Mouse (Mus musculus) brain, embryonic 14.5 days (tissue): ENCODE results near the gene Mknk1. TPM values are rescaled to one million over a fixed set of nuclear protein-coding genes. Genes with fewer than 3 reads are reported as not detected.

Experiments
- DNase-seq: peaks from one replicate; pipeline ENCODE4 v3.0.0-alpha.2; 2011; ENCODE audit warnings: low read depth
- CTCF ChIP-seq: fragments of 200-500 bp; IDR thresholded peaks from 2 replicates; pipeline ENCODE4 v1.5.1; 2012; ENCODE audit warnings: inconsistent platforms, mild to moderate bottlenecking, moderate library complexity, borderline replicate concordance; ENCODE audit not compliant: insufficient read depth, insufficient read length; ENCODE audit errors: extremely low read depth
- POLR2A ChIP-seq: fragments of 200-500 bp; IDR thresholded peaks from 2 replicates; pipeline ENCODE4 v1.6.1; 2012; ENCODE audit warnings: mild to moderate bottlenecking, inconsistent platforms, borderline replicate concordance; ENCODE audit not compliant: poor library complexity, insufficient read depth, insufficient read length, severe bottlenecking; ENCODE audit errors: extremely low read depth
- polyA plus RNA-seq: library from polyadenylated mRNA; depleted of rRNA; stranded (reverse); fragments of >200 nt; gene quantifications from 2 replicates; pipeline ENCODE4 v1.2.3, GENCODE M21; 2012; rRNA removed

Mknk1 gene
- polyA plus RNA-seq, 1 experiment: 37.3 TPM

- peak; percentile 89 for DNase-seq
- peak; percentile 78; the same call in 1 of the 2 replicates for TF ChIP-seq CTCF
- TF ChIP-seq POLR2A: no peak
Observed at GRCm38 (mm10) chr4:115902816-115903215, 63.8 kb downstream of the Mknk1 start.

DNA sequence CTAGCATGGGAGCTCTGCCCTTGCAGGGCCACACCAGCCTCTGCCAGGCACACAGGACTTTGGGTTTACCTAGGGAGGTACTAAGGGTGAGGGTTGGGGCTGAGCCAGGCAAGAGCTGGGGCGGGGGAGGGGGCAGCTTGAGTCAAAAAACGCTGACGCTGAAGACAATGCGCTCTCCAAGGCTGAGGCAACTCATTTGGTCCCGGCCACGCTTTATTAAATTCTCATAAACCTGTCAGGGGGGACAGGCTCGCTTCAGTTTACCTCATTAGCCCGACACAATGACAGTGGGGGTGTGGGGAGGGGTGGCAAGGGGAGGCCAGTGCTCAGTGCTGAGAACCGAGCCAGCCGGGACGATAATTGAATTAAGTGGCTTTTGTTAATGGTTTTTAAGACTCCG, 65.4 kb downstream of the Mknk1 start:
- DNase-seq: peak; percentile 71

DNA sequence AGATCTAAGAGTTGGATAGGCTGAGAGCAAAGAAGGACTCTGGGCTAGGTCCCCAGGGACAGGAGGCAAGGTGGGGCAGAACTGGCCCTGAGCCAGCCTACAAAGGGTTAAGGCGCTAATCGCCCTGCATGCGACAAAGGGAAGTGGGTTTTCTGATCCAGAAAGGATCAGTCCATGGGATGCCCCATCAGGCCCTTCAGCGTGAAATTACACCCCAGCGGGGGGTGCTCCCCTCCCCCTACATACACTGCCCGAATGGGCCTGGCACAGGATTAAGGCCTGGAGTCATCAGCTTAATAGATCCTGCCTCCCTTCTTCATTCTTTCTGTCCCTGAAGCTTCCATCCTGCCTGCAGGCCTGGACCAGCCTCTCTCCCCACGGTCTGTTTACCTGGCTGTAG, 66.7 kb downstream of the Mknk1 start:
- no peak for TF ChIP-seq POLR2A
- no peak for TF ChIP-seq CTCF
- DNase-seq: peak; percentile 59

More for the DNA sequence above, 65.4 kb downstream of the Mknk1 start:
- no peak for TF ChIP-seq POLR2A
- no peak for TF ChIP-seq CTCF

- TF ChIP-seq POLR2A (no peak), CTCF (no peak)
- DNase-seq: no peak
Observed at GRCm38 (mm10) chr4:115906791-115907190, 67.8 kb downstream of the Mknk1 start.

- DNase-seq: no peak
- TF ChIP-seq POLR2A (no peak), CTCF (no peak)
Observed at GRCm38 (mm10) chr4:115907994-115908393, 69.0 kb downstream of the Mknk1 start.

DNA sequence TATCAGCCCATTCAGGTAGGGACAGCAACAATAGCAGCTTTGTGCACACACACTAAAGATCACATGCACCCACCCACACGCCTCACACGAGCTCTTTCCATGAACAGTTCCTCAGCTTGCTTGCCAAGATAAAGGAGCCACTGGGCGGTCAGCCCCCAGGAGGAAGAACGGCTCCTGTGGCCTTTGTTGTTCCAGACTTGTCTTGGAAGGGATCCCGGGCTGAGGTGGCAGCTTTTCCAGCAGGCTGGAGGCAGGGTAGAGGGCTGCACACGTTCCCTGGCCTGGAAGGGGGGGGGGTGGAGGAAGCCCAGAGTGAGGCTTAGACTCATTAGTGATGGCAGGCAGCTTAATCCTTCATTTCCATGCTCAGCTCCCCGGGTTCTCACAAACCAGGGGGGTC, 69.6 kb downstream of the Mknk1 start:
- peak; percentile 94 for DNase-seq
- no peak for TF ChIP-seq CTCF
- TF ChIP-seq POLR2A: no peak

DNA sequence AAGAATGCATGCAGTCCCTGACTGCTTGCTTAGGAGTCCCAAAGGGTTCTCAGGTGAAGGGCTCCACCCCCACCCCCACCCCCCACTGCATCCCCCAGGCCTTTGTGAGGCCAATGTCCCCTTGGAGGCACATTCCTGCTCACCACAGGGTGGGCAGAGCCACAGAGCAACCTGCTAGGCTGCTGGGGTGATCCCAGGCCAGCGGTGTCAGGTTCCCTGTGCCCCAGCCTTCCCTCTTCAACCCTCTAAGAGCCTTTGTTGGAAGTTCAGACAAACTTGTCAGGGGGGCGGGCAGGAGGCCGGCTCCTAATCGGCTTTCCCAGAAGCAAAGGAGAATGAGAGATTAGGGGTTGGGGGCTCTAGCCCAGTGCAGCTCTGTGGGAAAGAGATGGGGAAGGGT, 72.6 kb downstream of the Mknk1 start:
- no peak for DNase-seq
- TF ChIP-seq POLR2A (no peak), CTCF (no peak)

- no peak for TF ChIP-seq CTCF
- no peak for TF ChIP-seq POLR2A
- no peak for DNase-seq
Observed at GRCm38 (mm10) chr4:115919911-115920310, 80.9 kb downstream of the Mknk1 start.

- no peak for DNase-seq
- TF ChIP-seq CTCF (no peak), POLR2A (no peak)
Observed at GRCm38 (mm10) chr4:115922688-115923087, 83.7 kb downstream of the Mknk1 start.

GRCm38 (mm10) chr4:115923262-115923880, 84.4 kb downstream of the Mknk1 start:
- no peak for DNase-seq
- no peak for TF ChIP-seq CTCF
- no peak for TF ChIP-seq POLR2A

DNA sequence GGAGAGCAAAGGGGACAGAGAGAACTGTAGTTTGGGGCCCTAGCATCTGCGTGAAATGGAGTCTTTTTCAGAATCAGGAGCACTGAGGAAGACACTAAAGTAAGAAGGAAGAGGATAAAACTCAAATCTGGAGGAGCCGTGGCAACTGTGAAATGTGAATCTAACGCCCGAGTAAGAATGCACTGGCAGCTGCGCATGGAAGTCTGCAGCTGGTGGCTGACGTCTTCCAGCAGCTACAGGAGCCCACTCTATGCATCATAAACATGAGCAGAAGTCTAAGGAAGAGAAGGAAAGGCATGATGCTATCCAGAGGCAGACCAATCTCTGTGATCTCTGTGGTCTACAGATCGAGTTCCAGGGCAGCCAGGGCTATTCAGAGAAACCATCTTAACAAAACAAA, 88.6 kb downstream of the Mknk1 start:
- no peak for DNase-seq
- no peak for TF ChIP-seq POLR2A

Other genes with a start within 250 kb of the Mknk1 start
- gene Cyp4a32, start 238.2 kb upstream of the Mknk1 start, polyA plus RNA-seq: not detected in 2 replicates
- gene Cyp4b1, start 191.5 kb upstream of the Mknk1 start, polyA plus RNA-seq: 0.72 and 0.89 TPM in 2 replicates
- gene Efcab14, start 101.5 kb upstream of the Mknk1 start, polyA plus RNA-seq: 17.3 and 18.1 TPM in 2 replicates
- 0.40 and 0.54 TPM in 2 replicates for gene Tex38, start 58.2 kb upstream of the Mknk1 start, polyA plus RNA-seq
- 27.3 and 27.6 TPM in 2 replicates for gene Atpaf1, start 54.4 kb upstream of the Mknk1 start, polyA plus RNA-seq
- gene Mob3c, start 11.1 kb upstream of the Mknk1 start, polyA plus RNA-seq: 7.1 and 7.7 TPM in 2 replicates
- 0.10 and 0.18 TPM in 2 replicates for gene Kncn, start 45.2 kb downstream of the Mknk1 start, polyA plus RNA-seq
- gene 6430628N08Rik, start 51.5 kb downstream of the Mknk1 start, polyA plus RNA-seq: 0.08 TPM in 1 of 2 replicates, not detected in the other
- gene Dmbx1, start 100.7 kb downstream of the Mknk1 start, polyA plus RNA-seq: 4.8 and 9.5 TPM in 2 replicates
- 14.5 and 20.1 TPM in 2 replicates for gene Faah, start 178.7 kb downstream of the Mknk1 start, polyA plus RNA-seq
- 8.1 and 8.2 TPM in 2 replicates for gene Nsun4, start 214.7 kb downstream of the Mknk1 start, polyA plus RNA-seq
- gene Uqcrh, start 235.9 kb downstream of the Mknk1 start, polyA plus RNA-seq: 362 and 404 TPM in 2 replicates
- gene Lrrc41, start 236.1 kb downstream of the Mknk1 start, polyA plus RNA-seq: 59.2 and 59.6 TPM in 2 replicates